ENCODE assay signal across 28 mouse cellular contexts in the genomic region with DNA sequence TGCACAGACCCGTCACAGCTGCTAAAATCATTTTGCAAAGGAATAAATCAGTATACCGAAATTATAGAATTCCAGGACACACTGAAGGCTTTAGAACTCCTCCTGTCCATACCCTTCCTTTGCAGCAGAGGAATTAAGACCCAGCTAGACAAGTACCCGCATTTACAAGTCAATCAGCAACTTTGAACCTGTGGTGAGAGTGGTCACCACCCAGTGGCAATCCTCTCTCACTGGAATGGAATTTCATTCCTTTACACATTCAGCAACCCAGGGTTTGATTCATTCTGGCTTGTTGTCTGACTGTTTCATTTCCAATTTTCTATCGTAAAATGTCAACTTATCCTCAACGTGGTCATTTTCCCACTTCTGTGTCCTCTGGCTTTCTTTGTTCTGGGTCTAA.
A peak's percentile ranks its signal among the peaks of the same experiment; 100 is the strongest.
DNase-seq lines count a peak whose midpoint lies in the region; ATAC-seq and TF ChIP-seq lines count a peak whose summit lies in the region.
"Had no signal": no experiment of that assay in that cellular context is flagged by ENCODE, and none has a peak within 500 bp of the region (broad histone marks: within the 10 kb centered on the region; RNA-seq: fewer than 3 reads in every experiment).

No protein-coding gene starts in this region.

- intact Hi-C loops in heart, postnatal 14 days (cut with DNase I) = loop anchor here (5.0 kb wide), 1 partner anchor 1115 kb away; no protein-coding TSS in a partner anchor
- intact Hi-C loops in gastrocnemius, postnatal 14 days (cut with DNase I; ENCODE audit: low total_unique reads) = loop anchor here (10.0 kb wide), 1 partner anchor 718 kb away; no protein-coding TSS in a partner anchor

- CTCF ChIA-PET in Patski (lab: Charles Lee) = no interaction called here

- in situ Hi-C loops in Patski (cut with MboI; ENCODE audit: low pct_unique_long_range_greater_than_20kb) = loop anchor here (5.0 to 25.0 kb wide), 2 partner anchors 670 to 950 kb away; partner anchors contain the start of gene Chst2

- DNase-seq in heart, embryonic 10.5 days (ENCODE audit: low spot score) = peak; percentile 27
- DNase-seq in heart, postnatal 14 days = no peak
- DNase-seq in Patski (ENCODE audit: low read depth, low spot score) (no peak), ZHBTc4 (ENCODE audit: low read depth, low spot score) (peak; percentile 72)
- DNase-seq in adrenal gland, adult 8-10 months = no peak
- no peak for DNase-seq in gastrocnemius, postnatal 14 days
- DNase-seq: adrenal gland, postnatal 10 days; adrenal gland, postnatal 25 days; B cell, adult 2 months; cerebellum, adult 11 months; cerebellum, adult 18-20 months; cerebellum, adult 8-10 months; cerebellum, adult 9-11 months; cerebellum, postnatal 14 days; cerebellum, postnatal 36 days; embryo, embryonic 11 days had no signal

- no peak for TF ChIP-seq CTCF in Patski (IDR thresholded peaks at IDR 0.05)

- H3K27me3 ChIP-seq in heart, embryonic 10.5 days (ENCODE audit: insufficient read depth, poor library complexity, severe bottlenecking) = no peaks in the 10 kb centered on the region
- no peaks in the 10 kb centered on the region for H3K27me3 ChIP-seq in neural tube, embryonic 13.5 days
- no peaks in the 10 kb centered on the region for H3K27me3 ChIP-seq in neural tube, embryonic 15.5 days (replicated peaks)
- no peaks in the 10 kb centered on the region for H3K27me3 ChIP-seq in Patski
- H3K27me3 ChIP-seq: CH12.LX; embryonic facial prominence, embryonic 13.5 days; embryonic facial prominence, embryonic 15.5 days; forebrain, embryonic 12.5 days had no signal

- H3K9ac ChIP-seq in neural tube, embryonic 13.5 days = no peak overlapping the region
- no peak overlapping the region for H3K9ac ChIP-seq in neural tube, embryonic 15.5 days (replicated peaks)
- H3K9ac ChIP-seq: embryonic facial prominence, embryonic 13.5 days; embryonic facial prominence, embryonic 15.5 days; forebrain, embryonic 12.5 days had no signal

- H3K9me3 ChIP-seq in heart, embryonic 10.5 days = no peaks in the 10 kb centered on the region
- no peaks in the 10 kb centered on the region for H3K9me3 ChIP-seq in neural tube, embryonic 13.5 days
- no peaks in the 10 kb centered on the region for H3K9me3 ChIP-seq in neural tube, embryonic 15.5 days (replicated peaks)
- H3K9me3 ChIP-seq: embryonic facial prominence, embryonic 13.5 days; embryonic facial prominence, embryonic 15.5 days; forebrain, embryonic 10.5 days; forebrain, embryonic 12.5 days had no signal

- no peak overlapping the region for H3K27ac ChIP-seq in heart, embryonic 10.5 days
- H3K27ac ChIP-seq in neural tube, embryonic 13.5 days (replicated peaks) = 0 out of 2 replicates have a peak overlapping the region, but pooled peaks have one; percentile 7
- no peak overlapping the region for H3K27ac ChIP-seq in neural tube, embryonic 15.5 days (replicated peaks)
- H3K27ac ChIP-seq: embryonic facial prominence, embryonic 13.5 days; embryonic facial prominence, embryonic 15.5 days; forebrain, embryonic 10.5 days; forebrain, embryonic 12.5 days had no signal

- H3K4me2 ChIP-seq in neural tube, embryonic 13.5 days = no peak overlapping the region
- H3K4me2 ChIP-seq in neural tube, embryonic 15.5 days = no peak overlapping the region
- H3K4me2 ChIP-seq: embryonic facial prominence, embryonic 13.5 days; embryonic facial prominence, embryonic 15.5 days; forebrain, embryonic 12.5 days had no signal

- WGBS in heart, embryonic 10.5 days = 64% methylated on average over 5 of the region's 5 CpGs
- 68% methylated on average over 5 of the region's 5 CpGs for WGBS in neural tube, embryonic 13.5 days
- WGBS in neural tube, embryonic 15.5 days = 67% methylated on average over 5 of the region's 5 CpGs

- ATAC-seq in neural tube, embryonic 13.5 days (ENCODE audit: low read depth) = no peak
- no peak for ATAC-seq in neural tube, embryonic 15.5 days (ENCODE audit: low FRiP score)
- peak; percentile 85 for ATAC-seq in Patski
- ATAC-seq: CD4-positive, CD25-positive, alpha-beta regulatory T cell, adult 4 months; forebrain, embryonic 14.5 days; forebrain, embryonic 16.5 days had no signal

- POLR2A ChIA-PET in Patski (lab: Charles Lee) = no interaction called here

- H3K4me3 ChIP-seq in heart, embryonic 10.5 days = no peak overlapping the region
- no peak overlapping the region for H3K4me3 ChIP-seq in neural tube, embryonic 13.5 days
- no peak overlapping the region for H3K4me3 ChIP-seq in neural tube, embryonic 15.5 days (replicated peaks)
- H3K4me3 ChIP-seq: embryonic facial prominence, embryonic 13.5 days; embryonic facial prominence, embryonic 15.5 days; erythroblast, embryonic 14.5 days; forebrain, embryonic 10.5 days; forebrain, embryonic 12.5 days had no signal

- 0 out of 2 replicates have a peak, but pooled peaks cover 6% of the 10 kb centered on the region for H3K4me1 ChIP-seq in heart, embryonic 10.5 days
- H3K4me1 ChIP-seq in neural tube, embryonic 13.5 days (replicated peaks) = peaks cover 25% of the 10 kb centered on the region
- 0 out of 2 replicates have a peak, but pooled peaks cover 12% of the 10 kb centered on the region for H3K4me1 ChIP-seq in neural tube, embryonic 15.5 days
- H3K4me1 ChIP-seq: embryonic facial prominence, embryonic 15.5 days had no signal

- H3K36me3 ChIP-seq in heart, embryonic 10.5 days = no peaks in the 10 kb centered on the region
- no peaks in the 10 kb centered on the region for H3K36me3 ChIP-seq in neural tube, embryonic 13.5 days
- no peaks in the 10 kb centered on the region for H3K36me3 ChIP-seq in neural tube, embryonic 15.5 days
- H3K36me3 ChIP-seq: embryonic facial prominence, embryonic 13.5 days; embryonic facial prominence, embryonic 15.5 days; forebrain, embryonic 10.5 days; forebrain, embryonic 12.5 days; G1E had no signal

Comparison
In these comparisons a context has a peak if more than half of its experiments do, and no peak if none do; other contexts are left out.
1. DNase-seq: peak in heart, embryonic 10.5 days (single experiment) and ZHBTc4 (single experiment); none in heart, postnatal 14 days (0 of 2), Patski (single experiment), adrenal gland, adult 8-10 months (single experiment) and gastrocnemius, postnatal 14 days (single experiment).